Mouse (Mus musculus) spleen, adult 2 months (tissue): ENCODE measurements around the gene Ankrd34a. TPM values are rescaled to one million over a fixed set of nuclear protein-coding genes. Genes with fewer than 3 reads are reported as not detected.
A peak's percentile ranks its signal among the peaks of the same experiment; 100 is the strongest.

Experiments
- DNase-seq, 2 experiments: peaks; one replicate each; pipeline versions ENCODE4 v3.0.0 to v3.0.0-alpha.2; 2012 to 2021; ENCODE audit warnings: low spot score in 2 of 2, low read depth in 1 of 2
- H3K27ac ChIP-seq: fragments of 200-500 bp; 2 replicates; pipeline ENCODE4 v1.5.1; 2012; ENCODE audit warnings: low read length, inconsistent platforms; ENCODE audit not compliant: insufficient read depth
- H3K27me3 ChIP-seq: fragments of 200-500 bp; 2 replicates; pipeline ENCODE4 v1.6.1; 2012; ENCODE audit warnings: mild to moderate bottlenecking, moderate library complexity, low read length, inconsistent platforms; ENCODE audit not compliant: control insufficient read depth, insufficient read depth
- H3K36me3 ChIP-seq: fragments of 200-500 bp; 2 replicates; pipeline ENCODE4 v1.6.1; 2012; ENCODE audit warnings: mild to moderate bottlenecking, low read length, inconsistent platforms; ENCODE audit not compliant: control insufficient read depth, insufficient read depth
- H3K4me1 ChIP-seq: fragments of 200-500 bp; 2 replicates; pipeline ENCODE4 v1.6.1; 2011; ENCODE audit warnings: inconsistent platforms; ENCODE audit not compliant: control insufficient read depth, insufficient read depth, insufficient read length
- H3K4me3 ChIP-seq: fragments of 200-500 bp; 2 replicates; pipeline ENCODE4 v1.5.1; 2011; ENCODE audit warnings: mild to moderate bottlenecking, inconsistent platforms; ENCODE audit not compliant: insufficient read depth, insufficient read length; ENCODE audit errors: extremely low read depth
- CTCF ChIP-seq: fragments of 200-500 bp; IDR thresholded peaks from 2 replicates; pipeline ENCODE4 v1.5.1; 2011; ENCODE audit warnings: mild to moderate bottlenecking, inconsistent platforms; ENCODE audit not compliant: insufficient read depth, insufficient read length, insufficient replicate concordance; ENCODE audit errors: extremely low read depth
- POLR2A ChIP-seq: fragments of 200-500 bp; IDR thresholded peaks from 2 replicates; pipeline ENCODE4 v1.6.1; 2011; ENCODE audit warnings: low read depth, low read length, inconsistent platforms
- WGBS: fragments of 180-500 bp; shearing (Covaris S2); methylation state at CpG from one replicate; pipeline ENCODE4 v1.1.7; 2018; 5-methylcytosine and 5-hydroxymethylcytosine counted together
- polyA plus RNA-seq: library from polyadenylated mRNA; depleted of rRNA; stranded (reverse); fragments of >200 nt; gene quantifications from 2 replicates; pipeline ENCODE4 v1.2.3, GENCODE M21; 2012

The Ankrd34a gene
- polyA plus RNA-seq, 1 experiment: 0.14 TPM

DNA sequence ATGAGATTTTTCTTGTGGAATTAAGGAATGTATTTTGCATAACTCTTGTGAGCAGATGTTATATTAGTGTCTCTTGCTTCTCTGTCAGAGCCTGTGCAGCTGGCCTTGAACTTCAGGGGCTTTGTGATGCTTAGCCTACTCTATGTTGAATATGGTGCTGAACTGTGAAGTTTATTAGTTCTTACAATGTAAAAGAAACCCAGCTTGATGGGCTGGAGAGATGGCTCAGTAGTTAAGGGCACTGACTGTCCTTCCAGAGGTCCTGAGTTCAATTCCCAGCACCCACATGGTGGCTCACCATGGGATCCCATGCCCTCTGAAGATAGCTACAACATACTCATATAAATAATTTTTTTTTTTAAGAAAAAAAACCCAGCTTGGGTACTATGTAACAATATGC is 35.6 kb downstream of the Ankrd34a start:
- TF ChIP-seq CTCF (no peak), POLR2A (no peak)
- Histone ChIP-seq H3K4me3 (no peak overlapping the region), H3K4me1 (peaks cover 2% of the 10 kb centered on the region; the same call in 1 of the 2 replicates), H3K27me3 (no peaks in the 10 kb centered on the region), H3K36me3 (peaks cover 3% of the 10 kb centered on the region; the same call in 1 of the 2 replicates), H3K27ac (no peak overlapping the region)
- DNase-seq: no peak

DNA sequence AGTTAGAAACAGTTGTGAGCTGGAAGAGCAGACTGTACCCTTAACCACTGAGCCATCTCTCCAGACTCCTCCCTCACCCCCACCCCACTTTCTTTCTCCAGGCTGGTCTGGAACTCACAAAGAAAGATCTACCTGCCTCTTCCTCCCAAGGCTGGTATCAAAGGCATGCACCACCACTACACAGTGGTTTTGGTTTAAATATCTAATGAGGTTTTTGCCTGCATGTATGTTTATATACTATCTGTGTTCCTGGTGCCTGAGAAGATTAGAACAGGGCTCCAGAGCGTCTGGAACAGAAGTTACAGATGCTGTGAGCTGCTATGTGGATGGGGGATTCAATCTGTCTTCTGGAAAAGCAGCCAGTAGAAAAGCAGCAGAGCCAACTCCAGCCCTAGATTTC is 37.6 kb downstream of the Ankrd34a start:
- Histone ChIP-seq H3K27ac (no peak overlapping the region), H3K4me1 (peaks cover 2% of the 10 kb centered on the region; the same call in 1 of the 2 replicates), H3K36me3 (peaks cover 3% of the 10 kb centered on the region; the same call in 1 of the 2 replicates), H3K4me3 (no peak overlapping the region), H3K27me3 (no peaks in the 10 kb centered on the region)
- 82% methylated on average over 1 of the region's 1 CpGs for WGBS
- no peak for TF ChIP-seq CTCF
- no peak for TF ChIP-seq POLR2A
- DNase-seq: no peak

DNA sequence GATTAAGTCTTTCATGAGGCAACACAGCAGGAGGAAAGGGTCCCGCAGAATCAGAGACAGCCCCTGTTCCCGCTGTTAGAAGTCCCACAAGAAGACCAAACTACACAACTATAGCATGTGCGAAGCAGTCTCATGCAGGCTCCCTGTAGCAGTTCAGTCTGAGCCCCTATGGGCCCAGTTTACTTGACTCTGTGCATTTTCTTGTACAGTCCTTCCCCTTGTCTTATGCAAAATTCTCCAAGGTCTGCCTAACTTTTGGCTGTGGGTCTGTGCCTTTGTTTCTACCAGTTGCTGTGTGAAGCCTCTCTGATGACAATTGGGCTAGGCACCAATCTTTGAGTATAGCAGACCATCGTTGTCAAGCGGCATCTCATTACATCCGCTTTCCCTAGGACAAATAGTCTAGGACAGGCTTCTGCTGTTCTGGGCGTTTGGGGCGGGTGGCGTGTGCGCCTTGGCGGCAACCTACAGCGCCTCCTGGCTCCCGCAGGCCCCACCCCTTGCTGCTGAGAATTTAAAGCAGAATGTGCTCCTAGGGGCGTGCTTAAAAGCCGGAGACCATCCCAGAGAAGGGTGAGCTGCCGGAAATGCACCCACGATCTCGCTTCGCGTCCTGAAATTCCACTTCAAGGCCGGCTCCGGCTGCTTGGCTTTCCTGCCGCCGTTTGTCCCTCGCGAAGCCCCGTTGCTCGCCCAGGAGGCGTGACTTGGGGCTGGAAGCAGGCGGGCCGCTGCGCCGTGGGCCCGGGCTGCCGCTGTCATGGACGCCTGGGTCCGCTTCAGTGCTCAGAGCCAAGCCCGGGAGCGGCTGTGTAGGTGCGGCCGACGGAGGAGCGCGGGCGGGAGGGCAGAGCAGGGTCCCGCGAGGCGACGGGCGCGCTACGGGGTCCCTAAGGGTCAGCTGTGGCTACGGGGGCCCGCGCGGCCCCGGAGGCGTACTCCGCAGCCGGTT is 38.8 kb downstream of the Ankrd34a start, which contains the start of the genes Pex11b and Gm42957:
Pex11b (plus strand) TSS at position 449 of the 952 bp plus-strand sequence.
Gm42957 (plus strand) TSS at position 547 of the 952 bp plus-strand sequence.
- peak; percentile 41 to 77 for DNase-seq
- peaks cover 2% of the 10 kb centered on the region; the same call in 1 of the 2 replicates for H3K4me1 ChIP-seq
- TF ChIP-seq CTCF (no peak), POLR2A (peak; percentile 14; the same call in 1 of the 2 replicates)
- no peaks in the 10 kb centered on the region for H3K27me3 ChIP-seq
- WGBS: 4% methylated on average over 60 of the region's 60 CpGs
- H3K27ac ChIP-seq: peak within 1 kb of the TSS; percentile 65
- peaks cover 3% of the 10 kb centered on the region; the same call in 1 of the 2 replicates for H3K36me3 ChIP-seq
- peak within 1 kb of the TSS; percentile 69 for H3K4me3 ChIP-seq

DNA sequence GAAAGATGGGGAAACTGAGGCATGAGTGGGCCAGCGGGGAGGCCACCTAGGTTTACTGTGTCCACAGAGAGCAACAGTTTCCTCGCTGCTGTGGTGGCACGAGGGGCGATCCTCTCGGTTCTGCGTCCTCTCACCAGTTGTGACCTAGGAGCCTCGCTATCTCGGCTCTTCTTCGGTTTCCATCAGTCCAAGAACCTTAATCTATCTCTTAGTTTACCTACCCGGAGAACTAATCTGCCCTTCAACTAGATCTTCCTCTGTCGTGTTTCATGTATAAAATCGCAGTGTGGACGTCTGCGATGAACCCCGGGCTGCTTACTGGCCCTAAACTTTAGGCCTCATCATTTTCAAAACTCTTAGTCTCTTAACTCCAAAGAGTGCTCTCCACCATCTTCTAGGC is 39.5 kb downstream of the Ankrd34a start:
- Histone ChIP-seq H3K27ac (peak overlapping the region; percentile 65), H3K36me3 (peaks cover 3% of the 10 kb centered on the region; the same call in 1 of the 2 replicates), H3K27me3 (no peaks in the 10 kb centered on the region), H3K4me1 (no peaks in the 10 kb centered on the region; the same call in 1 of the 2 replicates), H3K4me3 (peak overlapping the region; percentile 69)
- WGBS: 6% methylated on average over 15 of the region's 15 CpGs
- TF ChIP-seq CTCF (no peak), POLR2A (no peak)
- DNase-seq: no peak

DNA sequence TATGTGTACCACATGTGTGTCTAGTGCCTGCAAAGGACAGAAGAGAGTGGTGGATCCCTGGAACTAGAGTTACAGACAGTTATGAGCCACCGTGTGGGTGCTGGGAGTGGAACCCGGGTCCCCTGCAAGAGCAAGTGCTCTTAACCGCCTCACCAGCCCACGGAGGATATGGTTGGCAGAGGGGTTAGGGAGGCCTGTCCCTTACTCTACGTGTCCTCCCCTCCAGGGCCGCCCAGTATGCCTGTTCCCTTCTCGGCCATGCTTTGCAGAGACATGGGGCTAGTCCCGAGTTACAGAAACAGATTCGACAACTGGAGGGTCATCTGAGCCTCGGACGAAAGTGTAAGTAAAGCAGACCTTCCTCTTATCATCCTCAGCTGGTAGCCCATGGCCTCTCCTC is 40.0 kb downstream of the Ankrd34a start:
- peaks cover 4% of the 10 kb centered on the region; the same call in 1 of the 2 replicates for H3K36me3 ChIP-seq

DNA sequence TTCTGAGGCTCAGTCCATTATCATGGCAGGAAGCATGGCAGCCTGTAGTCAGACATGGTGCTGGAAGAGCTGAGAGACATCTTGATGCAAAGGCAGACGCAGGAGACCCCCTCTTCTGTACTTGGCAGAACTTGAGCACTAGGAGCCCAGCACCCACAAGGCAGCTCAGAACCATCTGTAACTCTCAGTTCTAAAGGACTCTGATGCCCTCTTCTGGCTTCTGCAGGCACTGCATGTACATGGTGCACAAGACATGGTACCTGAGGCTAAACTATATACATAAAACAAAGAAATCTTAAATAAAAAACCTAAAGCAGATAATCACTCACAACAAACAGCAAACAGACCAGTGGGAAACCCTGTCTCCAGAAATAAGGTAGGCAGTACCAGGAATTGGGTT is 42.8 kb downstream of the Ankrd34a start:
- Histone ChIP-seq H3K4me1 (no peaks in the 10 kb centered on the region; the same call in 1 of the 2 replicates), H3K36me3 (peaks cover 7% of the 10 kb centered on the region; the same call in 1 of the 2 replicates), H3K4me3 (no peak overlapping the region), H3K27ac (no peak overlapping the region), H3K27me3 (no peaks in the 10 kb centered on the region)
- peak; percentile 31 to 77 for DNase-seq
- no peak for TF ChIP-seq POLR2A
- TF ChIP-seq CTCF: peak; percentile 65; the same call in 1 of the 2 replicates
- 78% methylated on average over 1 of the region's 1 CpGs for WGBS

More for the DNA sequence above, 40.0 kb downstream of the Ankrd34a start:
- 74% methylated on average over 11 of the region's 11 CpGs for WGBS
- TF ChIP-seq CTCF: no peak
- no peak for TF ChIP-seq POLR2A
- H3K4me3 ChIP-seq: no peak overlapping the region
- H3K27ac ChIP-seq: no peak overlapping the region
- no peaks in the 10 kb centered on the region; the same call in 1 of the 2 replicates for H3K4me1 ChIP-seq
- DNase-seq: no peak
- no peaks in the 10 kb centered on the region for H3K27me3 ChIP-seq
